Mouse (Mus musculus): ENCODE data around the gene Gsdma.

GRCm38 (mm10) chr11:98685642-98686041, 21.5 kb downstream of the Gsdma start:
- TF ChIP-seq CTCF (IDR thresholded peaks at IDR 0.05; ENCODE audit: low read depth) (no peak), EP300 (IDR thresholded peaks at IDR 0.05; ENCODE audit: low read depth) (no peak)

All from liver, postnatal 0 days (tissue).